Mouse (Mus musculus) neutrophil, adult 5-6 weeks (primary cell): Measurements from ENCODE around the gene Snx10. TPM values are rescaled to one million over a fixed set of nuclear protein-coding genes. Genes with fewer than 3 reads are reported as not detected.
"Not testable (repeated sequence)": the region's sequence is repeated elsewhere in the genome, so short reads cannot be mapped to it uniquely, and the experiment has no call there.

Experiments used
- ATAC-seq: fragments of 151-379, 151-347 bp; 2 replicates; pipeline ENCODE4 v1.8.0; 2017; ENCODE audit warnings: mild to moderate bottlenecking, moderate TSS enrichment; ENCODE audit not compliant: insufficient number of reproducible peaks, poor library complexity, low FRiP score, severe bottlenecking; ENCODE audit errors: extremely low read depth
- total RNA-seq: library from RNA; stranded (forward); fragments of 200-1000 nt; gene quantifications from 2 replicates; pipeline ENCODE4 v1.2.3, GENCODE M21; 2017

The Snx10 gene
- 46.5 and 49.2 TPM in 2 replicates for total RNA-seq

DNA sequence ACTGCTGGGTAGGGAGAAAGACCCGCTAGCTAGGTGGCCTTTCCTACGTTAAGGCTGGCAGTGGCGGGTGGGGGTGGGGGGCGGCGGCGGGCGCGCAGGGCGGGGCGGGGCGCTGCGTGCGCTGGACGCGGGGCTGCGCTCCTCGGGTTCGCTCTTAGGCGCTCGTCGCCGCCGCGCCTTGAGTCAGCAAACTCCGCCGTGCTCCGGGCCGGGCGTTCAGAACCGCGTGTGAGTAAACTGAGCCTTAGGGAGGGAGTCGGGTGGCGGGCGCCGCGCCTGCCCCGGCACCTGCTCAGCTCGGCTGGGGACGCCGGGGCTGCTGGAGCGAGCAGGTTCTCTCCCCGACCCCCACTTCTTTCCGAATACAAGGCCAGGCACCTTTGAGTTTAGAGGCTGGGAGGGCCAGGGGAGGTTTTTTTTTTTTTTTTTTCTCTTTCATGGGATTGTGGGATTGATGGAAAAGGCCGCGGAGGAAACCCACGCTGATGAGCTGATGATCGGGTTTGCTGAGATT, at the start of gene Snx10:
Gene Snx10 (plus strand): TSS at position 95 of the 514 bp plus-strand sequence.
- peak; percentile 52; the same call in 1 of the 2 replicates for ATAC-seq

DNA sequence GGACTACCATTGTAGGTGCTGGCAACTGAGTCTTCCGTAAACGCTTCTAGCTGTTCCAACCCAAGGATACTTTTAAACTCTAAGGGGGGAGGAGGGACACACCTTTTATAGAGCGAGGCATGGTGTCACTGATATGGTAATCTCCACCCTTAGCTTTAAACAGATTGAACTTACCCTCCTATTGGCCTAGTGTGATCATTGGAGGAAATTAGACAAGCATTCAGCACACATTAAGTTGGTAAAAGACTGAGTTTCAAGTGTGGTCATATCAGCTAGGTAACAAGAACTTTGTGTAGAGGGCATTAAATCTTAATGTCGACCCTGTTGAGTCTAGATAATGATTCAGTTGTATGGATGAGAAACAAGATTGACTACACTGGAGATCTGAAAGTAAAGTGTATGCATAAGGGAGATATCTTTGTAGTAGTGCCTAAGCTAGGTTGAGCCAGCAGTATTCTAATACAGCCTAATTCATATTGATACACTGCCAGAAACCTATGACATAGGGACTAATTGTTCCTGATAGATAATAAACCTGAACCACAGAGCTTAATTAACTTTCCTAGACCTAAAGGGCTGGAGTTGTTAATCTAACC, 44.5 kb upstream of the Snx10 start:
- no peak for ATAC-seq

DNA sequence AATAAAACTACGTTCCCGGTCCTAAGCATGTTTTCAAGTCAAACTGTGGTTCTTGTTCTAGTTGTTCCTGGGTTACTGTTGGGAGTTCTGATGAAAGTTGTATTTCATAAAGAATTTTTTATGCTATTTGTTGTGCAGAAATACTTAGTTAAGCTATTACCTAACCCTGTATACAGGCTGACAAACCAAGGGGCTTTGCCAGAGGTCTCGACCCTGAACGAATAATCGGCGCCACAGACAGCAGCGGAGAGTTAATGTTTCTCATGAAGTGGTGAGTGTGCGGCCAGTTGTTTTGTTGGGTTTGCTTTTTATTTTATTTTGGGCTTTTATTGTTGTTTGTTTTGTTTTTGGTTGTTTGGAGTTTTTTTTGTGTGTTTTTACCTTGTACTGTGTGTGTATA, 42.2 kb upstream of the Snx10 start:
- ATAC-seq = no peak

DNA sequence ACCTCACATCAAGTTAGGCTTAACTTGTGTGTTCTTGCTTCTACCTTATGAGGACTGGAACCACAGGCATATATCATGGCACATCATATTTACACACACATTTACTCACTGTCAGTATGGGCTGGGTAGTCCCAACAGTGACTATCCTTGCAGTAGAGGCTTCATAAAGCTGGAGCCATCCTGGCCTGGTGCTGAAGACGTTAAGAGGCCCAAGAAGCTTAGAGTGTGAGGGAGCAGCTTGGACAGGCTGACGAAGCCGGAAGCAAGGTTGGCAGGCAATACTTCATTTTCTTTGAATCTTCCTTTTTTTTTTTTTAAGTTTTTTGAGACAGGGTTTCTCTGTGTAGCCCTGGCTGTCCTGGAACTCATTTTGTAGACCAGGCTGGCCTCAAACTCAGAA, 39.8 kb upstream of the Snx10 start:
- ATAC-seq = no peak

DNA sequence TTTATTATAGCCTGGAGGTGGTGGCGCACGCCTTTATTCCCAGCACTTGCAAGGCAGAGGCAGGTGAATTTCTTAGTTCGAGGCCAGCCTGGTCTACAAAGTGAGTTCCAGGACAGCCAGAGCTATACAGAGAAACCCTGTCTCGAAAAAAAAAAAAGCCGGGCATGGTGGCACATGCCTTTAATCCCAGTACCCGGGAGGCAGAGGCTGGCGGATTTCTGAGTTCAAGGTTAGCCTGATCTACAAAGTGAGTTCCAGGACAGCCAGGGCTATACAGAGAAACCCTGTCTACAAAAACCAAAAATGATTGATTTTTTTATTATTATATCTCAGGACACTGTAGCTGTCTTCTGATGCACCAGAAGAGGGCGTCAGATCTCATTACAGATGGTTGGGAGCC, 39.1 kb upstream of the Snx10 start:
- not testable (repeated sequence) for ATAC-seq

DNA sequence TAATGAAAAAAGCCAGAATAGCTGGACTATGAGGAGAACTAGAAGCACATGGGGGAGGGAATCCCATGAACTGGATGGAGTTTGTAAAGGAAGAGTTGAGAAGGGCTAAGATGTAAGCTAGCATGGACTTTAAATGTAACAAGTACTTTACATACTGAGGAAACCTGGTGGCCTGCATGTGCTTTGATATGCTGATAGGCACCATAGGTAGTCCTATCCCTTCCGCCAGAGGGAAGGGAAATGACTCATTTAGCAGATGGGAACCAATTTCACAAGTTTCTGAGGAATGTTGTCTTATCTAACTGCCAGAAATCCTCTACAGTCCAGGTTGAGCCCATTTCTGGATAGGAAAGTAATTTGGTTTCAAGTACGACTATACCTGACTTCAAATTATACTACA, 38.1 kb upstream of the Snx10 start:
- ATAC-seq = no peak

DNA sequence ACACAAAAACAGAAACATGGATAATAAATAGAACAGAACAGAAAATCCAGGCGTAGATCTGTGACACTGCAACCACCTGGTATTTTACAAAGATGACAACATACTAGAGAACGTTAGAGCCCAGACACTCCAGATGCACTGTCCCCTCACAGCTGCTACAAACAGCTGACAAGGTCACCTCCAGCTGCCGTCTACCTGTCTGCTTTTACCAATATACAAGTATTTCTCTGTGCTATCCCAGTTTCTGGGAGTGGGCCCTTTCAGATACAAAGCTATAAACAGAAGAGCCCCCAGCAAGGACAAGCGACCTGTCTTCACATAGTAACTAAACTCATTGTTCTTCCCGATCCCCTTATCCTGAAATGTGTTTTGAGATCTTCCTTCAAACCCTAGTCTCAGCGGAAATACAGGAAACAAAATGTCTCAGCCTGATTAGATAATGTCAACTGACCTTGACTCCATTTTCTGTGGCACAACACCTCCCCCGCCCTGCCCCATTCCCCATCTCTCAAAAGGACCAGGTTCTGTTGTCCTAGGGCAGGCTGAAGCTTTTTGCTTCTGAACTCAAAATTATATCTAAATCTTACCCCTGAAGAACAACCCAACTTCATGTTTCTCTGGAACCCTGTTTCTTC, 37.5 kb upstream of the Snx10 start:
- no peak for ATAC-seq

DNA sequence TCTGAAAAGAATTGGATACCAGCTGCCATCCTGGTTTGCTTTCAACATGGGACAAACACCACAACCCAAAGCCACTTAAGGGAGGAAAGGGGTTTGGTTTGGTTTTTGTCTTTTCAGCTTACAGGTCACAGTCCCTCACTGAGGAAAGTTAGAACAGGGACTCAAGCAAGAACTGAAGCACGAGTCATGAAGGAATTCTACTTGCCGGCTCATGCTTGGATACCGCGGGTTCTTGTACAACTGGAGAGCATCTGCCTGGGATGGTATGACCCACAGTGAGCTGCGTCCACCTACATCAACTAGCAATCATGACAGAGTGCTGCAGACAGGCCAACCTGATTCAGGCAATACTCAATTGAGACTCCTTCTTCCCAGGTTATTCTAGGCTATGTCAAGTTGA, 37.0 kb upstream of the Snx10 start:
- no peak for ATAC-seq

DNA sequence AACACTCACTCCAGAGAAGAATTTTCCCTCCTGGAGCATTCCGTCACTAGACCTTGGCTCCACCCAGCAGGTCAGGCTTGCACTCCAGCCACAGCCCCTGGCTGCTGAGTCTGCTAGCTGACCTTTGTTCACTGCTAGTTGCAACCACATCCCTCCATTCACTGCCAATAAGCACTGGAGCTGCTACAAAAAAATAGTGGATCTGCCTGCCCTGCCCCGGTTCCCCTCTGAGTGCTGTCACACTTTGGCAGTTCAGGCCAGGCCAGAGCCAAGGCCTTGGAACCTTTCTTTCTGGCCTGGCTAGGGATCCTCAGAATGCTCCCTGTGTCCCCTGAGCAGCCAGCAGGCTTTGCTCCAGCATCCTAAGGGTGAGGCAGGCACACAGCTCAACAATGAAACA, 33.9 kb upstream of the Snx10 start:
- ATAC-seq = no peak

DNA sequence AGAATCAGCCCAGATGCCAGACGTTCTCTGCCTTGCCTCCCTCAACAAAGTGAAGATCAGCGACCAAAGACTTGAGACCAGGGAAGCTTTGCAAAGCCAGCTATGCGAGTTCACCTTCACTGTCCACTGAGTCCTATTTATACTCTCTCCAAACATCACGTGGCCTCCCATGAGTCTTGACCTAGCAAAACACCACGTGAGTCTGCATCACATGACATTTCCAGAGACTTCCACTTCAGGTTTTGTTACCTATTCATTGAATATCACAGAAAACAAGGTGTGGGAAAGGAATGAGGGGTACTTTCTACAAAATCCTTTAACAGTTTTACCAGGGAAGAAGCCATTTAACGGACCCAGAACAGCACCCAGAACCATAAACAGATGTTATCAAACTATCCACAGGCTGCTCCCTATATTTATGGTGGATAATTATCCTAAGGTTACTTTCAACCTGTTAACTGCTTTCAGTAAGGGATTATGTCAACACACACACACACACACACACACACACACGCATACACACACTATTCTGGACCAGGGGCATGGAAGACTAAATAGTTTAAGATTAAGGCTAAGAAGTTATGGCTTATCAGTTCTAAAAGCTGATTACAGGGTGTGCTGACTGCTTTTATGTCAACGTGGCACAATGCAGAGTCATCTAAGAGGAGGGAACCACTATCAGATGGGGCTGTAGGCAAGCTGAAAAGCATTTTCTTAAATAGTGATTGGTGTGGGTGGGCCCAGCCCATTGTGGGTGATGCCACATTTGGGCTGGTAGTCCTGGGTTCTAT, 26.2 kb upstream of the Snx10 start:
- ATAC-seq = no peak

DNA sequence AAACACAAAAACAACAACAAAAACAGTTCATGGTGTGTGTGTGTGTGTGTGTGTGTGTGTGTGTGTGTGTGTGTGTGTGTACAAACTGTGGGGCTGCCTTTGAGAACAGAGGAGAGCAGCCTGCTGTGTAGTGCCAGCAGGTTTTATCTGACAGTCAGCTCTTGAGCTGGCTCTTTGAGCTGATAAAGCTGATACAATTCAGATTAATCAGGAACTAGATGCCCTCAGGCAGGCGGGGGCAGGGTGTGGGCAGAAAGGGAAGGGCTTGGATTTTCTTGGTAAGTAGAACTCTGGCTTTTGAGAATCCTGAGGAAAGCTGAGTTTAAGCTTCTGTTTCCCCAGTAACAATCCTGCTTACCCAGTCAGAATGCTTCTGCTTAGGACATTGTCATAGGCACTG, 18.0 kb upstream of the Snx10 start:
- no peak for ATAC-seq

DNA sequence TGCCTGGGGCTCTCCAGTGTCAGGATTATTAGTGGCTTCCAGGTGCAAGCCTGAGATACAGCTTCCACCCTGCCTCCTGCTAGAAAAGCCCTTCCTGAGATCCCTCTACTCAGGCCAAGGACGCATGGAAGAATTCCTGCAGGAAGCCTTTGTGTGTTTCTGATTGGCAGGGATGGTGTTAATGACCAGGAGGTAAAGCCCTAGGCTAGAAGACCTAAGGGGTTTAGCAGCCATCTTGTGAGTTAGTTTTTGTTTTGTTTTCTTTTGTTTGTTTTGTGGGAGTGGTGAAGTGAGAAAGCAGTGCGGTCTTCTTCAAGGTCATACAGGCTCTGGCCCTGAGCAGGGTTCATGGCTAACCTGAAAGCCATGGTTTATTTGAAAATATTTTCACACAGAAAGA, 16.1 kb upstream of the Snx10 start:
- ATAC-seq = no peak

DNA sequence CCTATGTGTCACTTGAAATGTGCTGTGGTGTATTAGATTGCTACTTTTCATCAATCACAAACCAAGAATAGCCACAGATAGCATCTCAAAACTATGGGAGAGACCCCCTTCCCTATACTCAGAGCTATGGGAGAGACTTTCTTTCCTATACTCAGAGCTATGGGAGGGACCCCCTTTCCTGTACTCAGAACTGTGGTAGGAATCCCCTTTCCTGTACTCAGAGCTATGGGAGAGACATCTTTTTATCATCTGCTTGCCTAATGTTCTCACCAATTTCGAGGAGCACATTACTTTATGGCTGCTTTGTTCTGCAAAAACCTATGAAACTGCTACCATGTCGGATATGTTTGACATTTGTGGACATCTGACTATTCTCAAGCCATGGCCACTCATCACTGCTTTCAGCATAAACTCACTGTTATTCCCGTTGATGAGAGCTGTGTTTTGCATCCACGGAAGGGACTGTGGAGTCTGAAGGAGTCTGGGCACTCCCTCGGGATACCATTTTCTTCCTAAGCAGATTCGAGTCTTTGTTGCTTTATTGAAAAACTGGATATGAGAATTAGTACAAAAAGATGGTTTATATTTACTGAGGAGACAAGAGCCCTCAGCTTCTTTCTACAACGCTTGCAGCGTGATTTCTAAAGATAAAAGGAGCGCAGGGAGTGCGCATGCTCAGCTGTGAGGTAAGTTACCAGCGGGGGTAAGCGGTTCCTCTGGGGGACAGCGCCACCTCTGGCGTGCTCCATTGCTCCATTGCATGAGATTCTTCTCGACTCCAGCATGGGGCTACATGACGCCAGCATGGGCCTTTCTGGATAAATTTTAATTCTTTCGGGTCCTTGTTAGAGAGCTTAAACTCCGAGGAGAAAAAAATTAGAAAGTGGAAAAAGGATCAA, 14.7 kb upstream of the Snx10 start:
- ATAC-seq = peak; percentile 92

DNA sequence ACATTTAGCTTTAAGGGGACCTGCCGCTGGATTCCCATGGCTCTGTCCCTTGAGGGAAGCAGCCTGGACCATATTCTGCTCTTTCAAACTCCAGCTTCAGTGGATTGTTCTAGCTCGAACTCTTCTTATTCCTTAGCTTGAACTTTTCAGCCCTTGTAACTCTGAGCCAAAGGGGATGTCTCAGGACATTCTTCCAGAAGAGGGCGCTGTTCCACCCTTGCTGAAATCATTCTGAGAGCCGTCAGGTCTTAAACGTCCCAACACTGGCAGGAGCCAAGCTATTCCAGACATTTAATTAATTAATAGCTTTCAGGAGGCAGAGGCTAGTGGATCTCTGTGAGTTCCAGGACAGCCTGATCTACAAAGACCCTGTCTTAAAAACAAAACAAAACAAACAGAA, 13.6 kb upstream of the Snx10 start:
- ATAC-seq = peak; percentile 51

DNA sequence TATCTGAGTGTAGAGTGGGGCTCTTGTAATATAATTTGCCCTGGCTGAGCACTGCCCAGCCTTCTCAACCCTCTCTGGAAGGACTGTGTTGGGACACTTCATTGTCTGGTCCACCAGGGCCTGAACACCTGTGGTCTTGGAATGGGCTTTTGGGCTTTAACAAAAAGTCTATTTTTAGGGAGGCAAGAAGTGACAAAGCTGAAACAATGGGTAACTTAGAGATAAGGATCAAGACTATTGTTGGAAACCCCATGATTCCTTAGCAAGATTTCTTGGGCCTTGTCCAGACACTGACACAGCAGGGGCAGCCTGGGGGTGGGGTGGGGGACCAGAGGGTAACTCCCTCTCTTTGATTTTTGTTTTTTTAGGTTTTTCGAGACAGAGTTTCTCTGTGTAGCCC, 12.8 kb upstream of the Snx10 start:
- ATAC-seq = no peak

DNA sequence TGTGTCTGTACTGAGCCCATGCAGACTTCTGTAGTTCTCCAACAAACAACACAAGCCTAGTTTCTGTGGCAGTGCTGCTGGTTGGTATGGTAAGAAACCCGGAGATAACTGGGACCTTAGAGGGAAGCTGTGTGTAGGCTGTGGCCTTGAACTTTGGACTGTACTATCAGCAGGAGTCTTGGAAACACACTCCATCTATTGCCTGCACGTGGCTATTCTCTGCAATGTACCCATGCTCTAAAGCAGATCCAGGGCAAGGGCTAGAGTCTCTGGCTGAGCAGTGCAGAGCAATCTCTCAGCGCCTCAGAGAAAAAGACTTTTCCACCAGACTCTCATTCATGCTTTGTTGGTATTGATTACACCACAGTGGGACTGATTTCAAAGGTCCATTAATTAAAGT, 10.0 kb upstream of the Snx10 start:
- ATAC-seq = no peak

DNA sequence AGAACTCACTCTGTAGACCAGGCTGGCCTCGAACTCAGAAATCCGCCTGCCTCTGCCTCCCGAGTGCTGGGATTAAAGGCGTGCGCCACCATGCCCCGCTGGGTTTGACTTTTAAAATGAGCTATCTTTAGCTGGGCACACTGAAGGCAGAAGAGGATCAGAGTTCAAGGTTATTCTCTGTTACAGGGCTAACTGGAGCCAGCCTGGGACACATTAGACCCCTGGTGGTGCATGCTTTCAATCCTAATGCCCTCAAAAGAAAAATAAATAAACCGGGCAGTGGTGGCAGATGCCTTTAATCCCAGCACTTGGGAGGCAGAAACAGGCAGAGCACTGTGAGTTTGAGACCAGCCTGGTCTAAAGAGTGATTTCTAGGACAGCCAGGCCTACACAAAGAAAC, 8.8 kb upstream of the Snx10 start:
- no peak for ATAC-seq

DNA sequence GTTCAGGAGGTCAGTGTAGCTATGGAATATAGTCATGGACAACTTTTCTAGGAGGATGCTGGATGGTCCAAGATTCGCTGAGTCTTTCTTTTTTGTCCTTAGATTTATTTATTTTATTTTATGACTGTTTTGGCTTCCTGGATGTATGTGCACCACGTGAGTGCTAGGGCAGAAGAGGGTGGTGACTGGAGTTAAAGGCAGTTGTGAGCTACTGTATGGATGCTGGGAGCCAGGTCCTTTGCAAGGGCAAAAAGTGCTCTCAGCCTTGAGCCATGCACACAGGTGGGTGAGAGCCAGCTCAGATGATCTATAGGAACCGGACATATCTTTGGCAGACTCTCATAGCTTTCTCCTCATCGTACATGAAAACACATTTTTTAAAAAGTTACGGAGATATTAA, 391 bp upstream of the Snx10 start:
- ATAC-seq = no peak

DNA sequence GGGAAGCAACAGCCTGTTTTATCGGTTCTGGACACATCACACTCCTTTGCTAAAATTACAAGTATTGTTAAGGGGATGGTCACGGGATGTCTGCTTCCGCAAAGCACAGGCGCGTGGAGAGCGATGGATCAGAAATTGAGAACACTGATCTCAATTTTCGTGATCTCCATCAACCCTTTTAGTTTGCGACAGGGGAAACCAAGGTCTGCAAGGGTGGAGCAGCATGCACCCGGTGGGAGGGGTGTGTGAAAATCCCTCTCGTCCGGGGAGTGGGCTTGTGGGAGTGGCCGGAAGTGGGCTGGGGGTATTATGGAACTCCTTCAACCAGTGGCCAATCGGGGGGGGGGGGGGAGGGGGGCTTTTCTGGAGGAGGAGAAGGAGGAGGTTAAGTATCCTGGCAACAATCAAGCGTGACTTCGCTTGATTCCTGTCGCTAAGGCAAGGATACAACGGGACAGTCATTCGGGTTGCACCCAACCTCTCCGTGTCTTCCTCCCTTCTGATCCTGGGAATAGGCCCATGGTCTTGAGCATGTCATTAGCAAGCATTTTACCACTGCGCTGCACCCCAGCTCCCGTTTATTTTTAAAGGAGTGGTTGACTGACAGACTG, 725 bp downstream of the Snx10 start:
- no peak for ATAC-seq
